Mouse (Mus musculus) thymus, adult 2 months (tissue): ENCODE measurements around the gene Gpr25. TPM values are rescaled to one million over a fixed set of nuclear protein-coding genes. Genes with fewer than 3 reads are reported as not detected.
A peak's percentile ranks its signal among the peaks of the same experiment; 100 is the strongest.

Experiments used
- DNase-seq: peaks from one replicate; pipeline ENCODE4 v3.0.0; 2021
- H3K27ac ChIP-seq: fragments of 200-500 bp; 2 replicates; pipeline ENCODE4 v1.5.1; 2012; ENCODE audit warnings: low read length, control low read depth; ENCODE audit not compliant: control insufficient read depth, insufficient read depth
- H3K27me3 ChIP-seq: fragments of 200-500 bp; 2 replicates; pipeline ENCODE4 v1.6.1; 2012; ENCODE audit warnings: mild to moderate bottlenecking, low read length, moderate library complexity, mixed read lengths; ENCODE audit not compliant: control insufficient read depth, insufficient read depth
- H3K36me3 ChIP-seq: fragments of 200-500 bp; 2 replicates; pipeline ENCODE4 v1.6.1; 2012; ENCODE audit warnings: mild to moderate bottlenecking, low read length, moderate library complexity; ENCODE audit not compliant: control insufficient read depth, insufficient read depth
- H3K4me1 ChIP-seq: fragments of 200-500 bp; replicated peaks from 2 replicates; pipeline ENCODE4 v1.6.1; 2012; ENCODE audit warnings: low read length; ENCODE audit not compliant: control insufficient read depth, insufficient read depth
- H3K4me3 ChIP-seq: fragments of 200-500 bp; 2 replicates; pipeline ENCODE4 v1.5.1; 2012; ENCODE audit warnings: mild to moderate bottlenecking, low read length, control low read depth, moderate library complexity; ENCODE audit not compliant: control insufficient read depth, insufficient read depth
- CTCF ChIP-seq: fragments of 200-500 bp; IDR thresholded peaks from 2 replicates; pipeline ENCODE4 v1.5.1; 2012; ENCODE audit warnings: mild to moderate bottlenecking, control low read depth, low read length, moderate library complexity, borderline replicate concordance; ENCODE audit not compliant: control insufficient read depth, poor library complexity, insufficient read depth; ENCODE audit errors: extremely low read depth
- POLR2A ChIP-seq: fragments of 200-500 bp; IDR thresholded peaks from 2 replicates; pipeline ENCODE4 v1.6.1; 2012; ENCODE audit warnings: mild to moderate bottlenecking, low read length, control low read depth, moderate library complexity; ENCODE audit not compliant: control insufficient read depth, poor library complexity, insufficient read depth; ENCODE audit errors: extremely low read depth
- WGBS: fragments of 180-500 bp; shearing (Covaris S2); methylation state at CpG from one replicate; pipeline ENCODE4 v1.1.7; 2018; 5-methylcytosine and 5-hydroxymethylcytosine counted together
- polyA plus RNA-seq: library from polyadenylated mRNA; depleted of rRNA; stranded (reverse); fragments of >200 nt; gene quantifications from 2 replicates; pipeline ENCODE4 v1.2.3, GENCODE M21; 2012; rRNA removed

Gpr25 gene
- polyA plus RNA-seq: 24.4 and 41.7 TPM in 2 replicates

- no peaks in the 10 kb centered on the region for H3K36me3 ChIP-seq
- WGBS: 6% methylated on average over 28 of the region's 28 CpGs
- peaks cover 5% of the 10 kb centered on the region; the same call in 1 of the 2 replicates for H3K27me3 ChIP-seq
- peaks cover 55% of the 10 kb centered on the region for H3K4me1 ChIP-seq
- TF ChIP-seq CTCF (no peak), POLR2A (no peak)
- DNase-seq: peak; percentile 9
- H3K4me3 ChIP-seq: peak within 1 kb of the TSS; percentile 52
- H3K27ac ChIP-seq: no peak within 1 kb of the TSS
Observed at GRCm38 (mm10) chr1:136260635-136261238, at the start of gene Gpr25. Gene Gpr25 (minus strand): TSS chr1:136260873.

DNA sequence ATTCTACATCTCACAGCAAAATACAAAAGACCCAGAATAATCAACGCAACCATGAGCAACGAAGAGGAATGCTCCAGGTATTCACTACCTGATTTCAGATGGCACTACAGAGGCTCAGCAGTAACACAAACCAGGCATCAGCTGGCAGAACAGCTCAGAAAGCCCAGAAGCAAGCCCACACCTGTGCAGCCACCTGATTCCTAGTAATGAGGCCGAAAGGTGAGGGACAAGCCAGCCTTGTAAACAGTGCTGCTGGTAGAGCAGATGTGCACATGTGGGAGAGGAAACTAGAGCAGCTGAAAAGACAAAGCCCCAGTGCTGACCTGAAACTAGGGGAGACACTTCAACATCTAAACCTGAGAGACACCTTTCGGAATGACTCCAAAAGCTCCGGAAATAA lies 48.5 kb upstream of the Gpr25 start:
- H3K4me3 ChIP-seq: no peak overlapping the region
- 96% methylated on average over 5 of the region's 5 CpGs for WGBS
- no peak for DNase-seq
- H3K4me1 ChIP-seq: no peaks in the 10 kb centered on the region
- TF ChIP-seq CTCF: no peak
- no peak for TF ChIP-seq POLR2A
- no peak overlapping the region for H3K27ac ChIP-seq
- no peaks in the 10 kb centered on the region for H3K27me3 ChIP-seq
- H3K36me3 ChIP-seq: no peaks in the 10 kb centered on the region

DNA sequence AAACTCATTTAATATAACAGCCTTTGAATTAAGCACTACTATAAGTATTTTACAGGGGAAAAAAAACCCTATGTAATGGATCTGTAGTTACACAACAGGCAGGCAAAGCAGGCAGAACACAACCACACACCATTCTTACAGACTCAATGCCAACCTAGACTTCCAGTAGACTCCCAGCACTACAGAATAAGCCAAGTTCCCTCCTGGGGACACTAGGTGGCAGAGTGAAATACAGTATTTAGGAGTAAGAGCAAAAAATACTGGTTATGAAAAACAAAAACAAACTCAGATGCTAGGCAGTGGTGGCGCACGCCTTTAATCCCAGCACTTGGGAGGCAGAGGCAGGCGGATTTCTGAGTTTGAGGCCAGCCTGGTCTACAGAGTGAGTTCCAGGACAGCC lies 45.8 kb upstream of the Gpr25 start:
- Histone ChIP-seq H3K27me3 (no peaks in the 10 kb centered on the region), H3K36me3 (no peaks in the 10 kb centered on the region), H3K4me1 (no peaks in the 10 kb centered on the region), H3K4me3 (no peak overlapping the region), H3K27ac (no peak overlapping the region)
- 77% methylated on average over 3 of the region's 3 CpGs for WGBS
- peak; percentile 33 for DNase-seq
- no peak for TF ChIP-seq CTCF
- no peak for TF ChIP-seq POLR2A

DNA sequence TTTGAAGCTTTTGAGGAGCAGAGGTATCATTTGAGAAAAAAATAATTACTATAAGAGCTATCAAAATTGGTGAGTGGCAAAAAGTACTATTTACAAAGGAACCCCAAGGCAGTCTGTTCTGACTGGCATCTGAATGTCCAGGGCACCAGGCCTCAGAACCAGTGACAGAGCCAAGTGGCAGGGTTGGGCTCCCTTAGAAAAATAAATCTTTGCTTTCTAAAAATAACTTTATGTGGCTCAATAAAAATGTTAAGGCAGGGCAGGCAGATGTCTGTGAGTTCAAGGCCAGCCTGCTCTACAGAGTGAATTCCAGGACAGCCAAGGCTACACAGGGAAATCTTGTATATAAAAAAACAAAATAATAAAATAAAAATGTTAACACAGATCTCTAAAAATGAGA lies 33.3 kb upstream of the Gpr25 start:
- Histone ChIP-seq H3K4me1 (no peaks in the 10 kb centered on the region), H3K36me3 (no peaks in the 10 kb centered on the region), H3K27me3 (no peaks in the 10 kb centered on the region), H3K4me3 (no peak overlapping the region), H3K27ac (no peak overlapping the region)
- no peak for DNase-seq
- TF ChIP-seq POLR2A: no peak
- no peak for TF ChIP-seq CTCF

DNA sequence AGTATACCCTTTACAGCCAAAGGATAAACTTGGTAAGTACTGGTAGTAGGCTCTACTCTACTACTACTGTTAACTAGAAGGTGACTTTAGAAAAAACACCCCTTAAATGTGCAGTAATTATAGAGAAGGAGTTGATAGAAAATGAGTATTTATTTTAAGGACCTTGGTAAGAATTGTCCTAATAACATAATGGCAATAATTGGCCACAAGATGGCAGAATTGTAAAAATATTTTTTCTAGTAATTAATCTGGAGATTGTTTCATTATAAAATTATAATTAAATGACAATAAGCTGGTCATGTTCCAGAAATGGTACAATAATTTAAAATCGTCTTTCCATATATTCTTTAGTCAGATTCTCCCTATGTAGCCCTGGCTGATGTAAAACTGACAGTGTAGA lies 29.1 kb upstream of the Gpr25 start:
- no peak overlapping the region for H3K27ac ChIP-seq
- H3K4me3 ChIP-seq: no peak overlapping the region
- whole genome bisulfite sequencing: 86% methylated on average over 1 of the region's 1 CpGs
- H3K4me1 ChIP-seq: no peaks in the 10 kb centered on the region
- H3K36me3 ChIP-seq: no peaks in the 10 kb centered on the region
- no peaks in the 10 kb centered on the region for H3K27me3 ChIP-seq
- DNase-seq: no peak
- TF ChIP-seq POLR2A (no peak), CTCF (no peak)

- H3K27me3 ChIP-seq: no peaks in the 10 kb centered on the region
- H3K4me3 ChIP-seq: no peak overlapping the region
- WGBS: 85% methylated on average over 8 of the region's 8 CpGs
- no peak for DNase-seq
- no peaks in the 10 kb centered on the region for H3K4me1 ChIP-seq
- no peak overlapping the region for H3K27ac ChIP-seq
- TF ChIP-seq POLR2A: no peak
- TF ChIP-seq CTCF: no peak
- peaks cover 34% of the 10 kb centered on the region for H3K36me3 ChIP-seq
Observed at GRCm38 (mm10) chr1:136277366-136277765, 16.7 kb upstream of the Gpr25 start.

- 78% methylated on average over 7 of the region's 7 CpGs for WGBS
Observed at GRCm38 (mm10) chr1:136268224-136268623, 7.6 kb upstream of the Gpr25 start.

More at GRCm38 (mm10) chr1:136268224-136268623, 7.6 kb upstream of the Gpr25 start:
- Histone ChIP-seq H3K4me3 (no peak overlapping the region), H3K27ac (no peak overlapping the region), H3K27me3 (no peaks in the 10 kb centered on the region), H3K4me1 (peaks cover 6% of the 10 kb centered on the region), H3K36me3 (peaks cover 12% of the 10 kb centered on the region)
- DNase-seq: no peak
- no peak for TF ChIP-seq POLR2A
- TF ChIP-seq CTCF: no peak
